Comparison of ENCODE assay signal across 11 mouse cellular contexts in the genomic region with DNA sequence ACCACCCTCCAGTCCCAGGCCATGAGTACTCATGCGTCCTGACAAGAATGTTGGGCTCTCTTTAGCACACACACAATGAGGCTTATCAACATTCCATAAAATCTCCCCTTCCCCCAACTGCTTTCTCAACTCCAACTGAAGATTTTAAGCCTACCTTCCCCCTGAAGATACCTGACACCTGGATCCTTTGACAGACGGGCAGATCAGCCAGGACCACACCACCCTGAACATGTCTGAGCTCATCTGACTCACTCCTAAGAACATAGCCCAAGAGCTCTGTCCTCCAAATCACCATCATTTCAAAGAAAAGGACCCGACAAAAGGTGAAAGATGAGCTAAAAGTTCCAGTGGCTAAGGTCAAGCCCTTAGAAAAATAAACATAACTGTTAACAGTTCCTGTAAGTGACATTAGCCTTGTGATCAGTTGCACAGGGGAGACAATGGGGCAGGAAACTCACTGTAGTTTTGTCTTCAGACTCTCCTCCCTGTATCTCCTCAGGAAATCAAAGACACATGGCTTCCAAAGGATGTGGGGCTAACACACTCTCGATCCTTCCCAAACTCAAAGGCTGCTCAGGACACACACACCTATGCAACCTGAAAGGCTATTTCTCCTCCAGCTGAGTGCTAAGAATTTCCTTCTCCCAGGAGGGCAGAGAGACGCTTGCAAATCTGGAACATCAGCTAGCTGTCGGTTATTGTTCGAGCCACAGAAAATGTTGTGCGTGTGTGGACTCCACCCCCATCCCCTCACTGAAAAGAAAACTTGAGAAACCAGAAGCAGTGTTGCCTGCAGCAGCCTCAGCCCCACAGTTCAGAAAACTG. TPM values are rescaled to one million over a fixed set of nuclear protein-coding genes. Genes with fewer than 3 reads are reported as not detected.
DNase-seq lines count a peak whose midpoint lies in the region; ATAC-seq lines count a peak whose summit lies in the region.
"Had no signal": no experiment of that assay in that cellular context is flagged by ENCODE, and none has a peak within 500 bp of the region (broad histone marks: within the 10 kb centered on the region; RNA-seq: fewer than 3 reads in every experiment).

No protein-coding gene starts in this region.

- no peaks in the 10 kb centered on the region for H3K27me3 ChIP-seq in heart, embryonic 16.5 days (ENCODE audit: control insufficient read depth, insufficient read depth, low read length)
- no peaks in the 10 kb centered on the region for H3K27me3 ChIP-seq in midbrain, embryonic 11.5 days (ENCODE audit: control insufficient read depth, insufficient read depth, low read length)
- no peaks in the 10 kb centered on the region for H3K27me3 ChIP-seq in midbrain, embryonic 15.5 days (replicated peaks)
- H3K27me3 ChIP-seq in embryonic facial prominence, embryonic 13.5 days, result no peaks in the 10 kb centered on the region
- H3K27me3 ChIP-seq in stomach, embryonic 15.5 days (replicated peaks), result no peaks in the 10 kb centered on the region

- peaks cover 51% of the 10 kb centered on the region for H3K4me1 ChIP-seq in heart, embryonic 16.5 days (ENCODE audit: control insufficient read depth, insufficient read depth, low read length)
- peaks cover 32% of the 10 kb centered on the region for H3K4me1 ChIP-seq in midbrain, embryonic 11.5 days (ENCODE audit: control insufficient read depth, insufficient read depth, low read length)
- peaks cover 44% of the 10 kb centered on the region for H3K4me1 ChIP-seq in midbrain, embryonic 15.5 days
- H3K4me1 ChIP-seq in embryonic facial prominence, embryonic 13.5 days, result peaks cover 51% of the 10 kb centered on the region
- peaks cover 38% of the 10 kb centered on the region for H3K4me1 ChIP-seq in stomach, embryonic 15.5 days

- H3K4me3 ChIP-seq in heart, embryonic 16.5 days (ENCODE audit: low read length), result no peak overlapping the region
- no peak overlapping the region for H3K4me3 ChIP-seq in midbrain, embryonic 11.5 days (ENCODE audit: low read depth, low read length)
- no peak overlapping the region for H3K4me3 ChIP-seq in midbrain, embryonic 15.5 days
- peak overlapping the region; percentile 12; the same call in 1 of the 2 replicates for H3K4me3 ChIP-seq in embryonic facial prominence, embryonic 13.5 days
- H3K4me3 ChIP-seq in stomach, embryonic 15.5 days (replicated peaks), result no peak overlapping the region

- intact Hi-C loops in left cerebral cortex, postnatal 4 days (cut with DNase I), result no loop called here

- peaks cover 5% of the 10 kb centered on the region for H3K9me3 ChIP-seq in heart, embryonic 16.5 days (replicated peaks; ENCODE audit: control insufficient read depth, low read length)
- H3K9me3 ChIP-seq in midbrain, embryonic 11.5 days (ENCODE audit: control insufficient read depth, low read length), result no peaks in the 10 kb centered on the region
- H3K9me3 ChIP-seq in midbrain, embryonic 15.5 days, result no peaks in the 10 kb centered on the region
- no peaks in the 10 kb centered on the region for H3K9me3 ChIP-seq in embryonic facial prominence, embryonic 13.5 days
- no peaks in the 10 kb centered on the region for H3K9me3 ChIP-seq in stomach, embryonic 15.5 days

- H3K27ac ChIP-seq in heart, embryonic 16.5 days (ENCODE audit: low read length), result peak overlapping the region; percentile 40
- no peak overlapping the region for H3K27ac ChIP-seq in midbrain, embryonic 11.5 days (ENCODE audit: low read depth, low read length)
- H3K27ac ChIP-seq in midbrain, embryonic 15.5 days, result no peak overlapping the region
- peak overlapping the region; percentile 86 for H3K27ac ChIP-seq in embryonic facial prominence, embryonic 13.5 days
- H3K27ac ChIP-seq in stomach, embryonic 15.5 days, result peak overlapping the region; percentile 41; the same call in 1 of the 2 replicates

- no peak for DNase-seq in heart, adult 11 months
- peak; percentile 77 for DNase-seq in midbrain, embryonic 11.5 days (ENCODE audit: low spot score, missing footprints)
- DNase-seq in right cerebral cortex, postnatal 36 days (ENCODE audit: low spot score in 2 of 2), result no peak
- DNase-seq in left cerebral cortex, postnatal 4 days, result no peak
- DNase-seq: adrenal gland, postnatal 25 days; cerebellum, adult 9-10 months had no signal

- peak overlapping the region; percentile 41; the same call in 1 of the 2 replicates for H3K9ac ChIP-seq in heart, embryonic 16.5 days (ENCODE audit: low read length)
- no peak overlapping the region for H3K9ac ChIP-seq in midbrain, embryonic 11.5 days (ENCODE audit: low read length)
- no peak overlapping the region for H3K9ac ChIP-seq in midbrain, embryonic 15.5 days
- peak overlapping the region; percentile 54 for H3K9ac ChIP-seq in embryonic facial prominence, embryonic 13.5 days
- H3K9ac ChIP-seq in stomach, embryonic 15.5 days, result no peak overlapping the region

- ATAC-seq in heart, embryonic 16.5 days (replicated peaks; ENCODE audit: extremely low read depth, insufficient read depth, low FRiP score), result no peak
- ATAC-seq in midbrain, embryonic 11.5 days (ENCODE audit: low FRiP score), result no peak
- no peak for ATAC-seq in midbrain, embryonic 15.5 days (replicated peaks)
- 0 out of 2 replicates have a peak, but pooled peaks have one; percentile 45 for ATAC-seq in embryonic facial prominence, embryonic 13.5 days (ENCODE audit: insufficient number of reproducible peaks, insufficient read depth, low FRiP score, low TSS enrichment, low read depth)
- ATAC-seq in stomach, embryonic 15.5 days (ENCODE audit: insufficient read depth, low FRiP score, low read depth), result no peak

- WGBS in heart, embryonic 16.5 days, result 25% methylated on average over 8 of the region's 8 CpGs
- WGBS in midbrain, embryonic 11.5 days, result 68% methylated on average over 8 of the region's 8 CpGs
- 75% methylated on average over 8 of the region's 8 CpGs for WGBS in midbrain, embryonic 15.5 days
- 19% methylated on average over 8 of the region's 8 CpGs for WGBS in embryonic facial prominence, embryonic 13.5 days
- WGBS in stomach, embryonic 15.5 days, result 35% methylated on average over 8 of the region's 8 CpGs

- peak overlapping the region; percentile 14; the same call in 1 of the 2 replicates for H3K4me2 ChIP-seq in heart, embryonic 16.5 days (ENCODE audit: low read depth, low read length)
- H3K4me2 ChIP-seq in midbrain, embryonic 11.5 days, result no peak overlapping the region
- H3K4me2 ChIP-seq in midbrain, embryonic 15.5 days, result no peak overlapping the region
- H3K4me2 ChIP-seq in embryonic facial prominence, embryonic 13.5 days, result peak overlapping the region; percentile 79
- H3K4me2 ChIP-seq in stomach, embryonic 15.5 days, result peak overlapping the region; percentile 6; the same call in 1 of the 2 replicates

- H3K36me3 ChIP-seq in heart, embryonic 16.5 days (ENCODE audit: control insufficient read depth, insufficient read depth), result peaks cover 33% of the 10 kb centered on the region
- peaks cover 20% of the 10 kb centered on the region for H3K36me3 ChIP-seq in midbrain, embryonic 11.5 days (ENCODE audit: control insufficient read depth, insufficient read depth, low read length)
- peaks cover 23% of the 10 kb centered on the region for H3K36me3 ChIP-seq in midbrain, embryonic 15.5 days (replicated peaks)
- H3K36me3 ChIP-seq in embryonic facial prominence, embryonic 13.5 days, result peaks cover 44% of the 10 kb centered on the region
- peaks cover 32% of the 10 kb centered on the region for H3K36me3 ChIP-seq in stomach, embryonic 15.5 days

RNA-seq across cellular contexts. Expression of gene Mlec, which starts 5.6 kb away (rescaled TPM):
- polyA plus RNA-seq in heart, embryonic 16.5 days (2015; fragmentation: Nextera tagmentation; extraction: Ambion mirVana), result 50.7 and 55.8 TPM in 2 replicates
- polyA plus RNA-seq in midbrain, embryonic 11.5 days (2014; fragmentation: Nextera tagmentation; extraction: Ambion mirVana), result 30.0 and 37.3 TPM in 2 replicates
- polyA plus RNA-seq in midbrain, embryonic 15.5 days (2015; fragmentation: Nextera tagmentation; extraction: Ambion mirVana), result 28.9 and 29.8 TPM in 2 replicates
- polyA plus RNA-seq in embryonic facial prominence, embryonic 13.5 days (2015; fragmentation: Nextera tagmentation; extraction: Ambion mirVana), result 73.4 and 79.0 TPM in 2 replicates
- 89.3 and 101 TPM in 2 replicates for polyA plus RNA-seq in stomach, embryonic 15.5 days (2015; fragmentation: Nextera tagmentation; extraction: Ambion mirVana)
- 10 to 100 TPM; 59.5 to 79.4 TPM for total RNA-seq in left cerebral cortex, postnatal 4 days (2021)

RNA-seq across cellular contexts. Expression of gene Unc119b, which starts 17.6 kb away (rescaled TPM):
- 20.7 and 22.6 TPM in 2 replicates for polyA plus RNA-seq in heart, embryonic 16.5 days (2015; fragmentation: Nextera tagmentation; extraction: Ambion mirVana)
- 55.1 and 64.6 TPM in 2 replicates for polyA plus RNA-seq in midbrain, embryonic 11.5 days (2014; fragmentation: Nextera tagmentation; extraction: Ambion mirVana)
- polyA plus RNA-seq in midbrain, embryonic 15.5 days (2015; fragmentation: Nextera tagmentation; extraction: Ambion mirVana), result 35.1 and 38.2 TPM in 2 replicates
- 43.5 and 44.4 TPM in 2 replicates for polyA plus RNA-seq in embryonic facial prominence, embryonic 13.5 days (2015; fragmentation: Nextera tagmentation; extraction: Ambion mirVana)
- 26.6 and 29.7 TPM in 2 replicates for polyA plus RNA-seq in stomach, embryonic 15.5 days (2015; fragmentation: Nextera tagmentation; extraction: Ambion mirVana)
- 10 to 100 TPM; 22.4 to 25.6 TPM for total RNA-seq in left cerebral cortex, postnatal 4 days (2021)

RNA-seq across cellular contexts. Expression of gene Acads, which starts 33.2 kb away (rescaled TPM):
- polyA plus RNA-seq in heart, embryonic 16.5 days (2015; fragmentation: Nextera tagmentation; extraction: Ambion mirVana), result 140 and 143 TPM in 2 replicates
- 21.6 and 23.5 TPM in 2 replicates for polyA plus RNA-seq in midbrain, embryonic 11.5 days (2014; fragmentation: Nextera tagmentation; extraction: Ambion mirVana)
- polyA plus RNA-seq in midbrain, embryonic 15.5 days (2015; fragmentation: Nextera tagmentation; extraction: Ambion mirVana), result 16.0 and 19.4 TPM in 2 replicates
- polyA plus RNA-seq in embryonic facial prominence, embryonic 13.5 days (2015; fragmentation: Nextera tagmentation; extraction: Ambion mirVana), result 48.2 and 52.5 TPM in 2 replicates
- polyA plus RNA-seq in stomach, embryonic 15.5 days (2015; fragmentation: Nextera tagmentation; extraction: Ambion mirVana), result 64.1 and 71.1 TPM in 2 replicates
- 1 to 10 TPM; 9.1 to 9.4 TPM for total RNA-seq in left cerebral cortex, postnatal 4 days (2021)

RNA-seq across cellular contexts. Expression of gene Cabp1, which starts 41.8 kb away (rescaled TPM):
- polyA plus RNA-seq in heart, embryonic 16.5 days (2015; fragmentation: Nextera tagmentation; extraction: Ambion mirVana), result 0.51 and 1.1 TPM in 2 replicates
- polyA plus RNA-seq in midbrain, embryonic 11.5 days (2014; fragmentation: Nextera tagmentation; extraction: Ambion mirVana), result 1.1 and 2.3 TPM in 2 replicates
- polyA plus RNA-seq in midbrain, embryonic 15.5 days (2015; fragmentation: Nextera tagmentation; extraction: Ambion mirVana), result 5.2 and 6.0 TPM in 2 replicates
- polyA plus RNA-seq in embryonic facial prominence, embryonic 13.5 days (2015; fragmentation: Nextera tagmentation; extraction: Ambion mirVana), result 1.3 and 2.0 TPM in 2 replicates
- 1.5 and 1.6 TPM in 2 replicates for polyA plus RNA-seq in stomach, embryonic 15.5 days (2015; fragmentation: Nextera tagmentation; extraction: Ambion mirVana)
- 10 to 100 TPM; 67.0 to 67.2 TPM for total RNA-seq in left cerebral cortex, postnatal 4 days (2021)
- total RNA-seq: granulocyte monocyte progenitor cell, adult 5-6 weeks had no signal

RNA-seq across cellular contexts. Expression of gene Gm10401, which starts 54.2 kb away (rescaled TPM):
- 9.2 and 14.9 TPM in 2 replicates for polyA plus RNA-seq in heart, embryonic 16.5 days (2015; fragmentation: Nextera tagmentation; extraction: Ambion mirVana)
- 23.2 and 26.6 TPM in 2 replicates for polyA plus RNA-seq in midbrain, embryonic 11.5 days (2014; fragmentation: Nextera tagmentation; extraction: Ambion mirVana)
- 43.4 and 51.0 TPM in 2 replicates for polyA plus RNA-seq in midbrain, embryonic 15.5 days (2015; fragmentation: Nextera tagmentation; extraction: Ambion mirVana)
- polyA plus RNA-seq in embryonic facial prominence, embryonic 13.5 days (2015; fragmentation: Nextera tagmentation; extraction: Ambion mirVana), result 44.5 TPM in 2 replicates
- polyA plus RNA-seq in stomach, embryonic 15.5 days (2015; fragmentation: Nextera tagmentation; extraction: Ambion mirVana), result 27.1 and 31.2 TPM in 2 replicates
- total RNA-seq in left cerebral cortex, postnatal 4 days (2021), result not detected
- total RNA-seq: adrenal gland, postnatal 25 days had no signal

Comparison
In these comparisons a context has a peak if more than half of its experiments do, and no peak if none do; other contexts are left out.
1. H3K27ac ChIP-seq: peak in heart, embryonic 16.5 days (single experiment), embryonic facial prominence, embryonic 13.5 days (single experiment) and stomach, embryonic 15.5 days (single experiment); none in midbrain, embryonic 11.5 days (single experiment) and midbrain, embryonic 15.5 days (single experiment).
2. H3K4me2 ChIP-seq: peak in heart, embryonic 16.5 days (single experiment), embryonic facial prominence, embryonic 13.5 days (single experiment) and stomach, embryonic 15.5 days (single experiment); none in midbrain, embryonic 11.5 days (single experiment) and midbrain, embryonic 15.5 days (single experiment).
3. H3K9ac ChIP-seq: peak in heart, embryonic 16.5 days (single experiment) and embryonic facial prominence, embryonic 13.5 days (single experiment); none in midbrain, embryonic 11.5 days (single experiment), midbrain, embryonic 15.5 days (single experiment) and stomach, embryonic 15.5 days (single experiment).